Comparison of ENCODE assay signal across 12 mouse cellular contexts in the genomic region with DNA sequence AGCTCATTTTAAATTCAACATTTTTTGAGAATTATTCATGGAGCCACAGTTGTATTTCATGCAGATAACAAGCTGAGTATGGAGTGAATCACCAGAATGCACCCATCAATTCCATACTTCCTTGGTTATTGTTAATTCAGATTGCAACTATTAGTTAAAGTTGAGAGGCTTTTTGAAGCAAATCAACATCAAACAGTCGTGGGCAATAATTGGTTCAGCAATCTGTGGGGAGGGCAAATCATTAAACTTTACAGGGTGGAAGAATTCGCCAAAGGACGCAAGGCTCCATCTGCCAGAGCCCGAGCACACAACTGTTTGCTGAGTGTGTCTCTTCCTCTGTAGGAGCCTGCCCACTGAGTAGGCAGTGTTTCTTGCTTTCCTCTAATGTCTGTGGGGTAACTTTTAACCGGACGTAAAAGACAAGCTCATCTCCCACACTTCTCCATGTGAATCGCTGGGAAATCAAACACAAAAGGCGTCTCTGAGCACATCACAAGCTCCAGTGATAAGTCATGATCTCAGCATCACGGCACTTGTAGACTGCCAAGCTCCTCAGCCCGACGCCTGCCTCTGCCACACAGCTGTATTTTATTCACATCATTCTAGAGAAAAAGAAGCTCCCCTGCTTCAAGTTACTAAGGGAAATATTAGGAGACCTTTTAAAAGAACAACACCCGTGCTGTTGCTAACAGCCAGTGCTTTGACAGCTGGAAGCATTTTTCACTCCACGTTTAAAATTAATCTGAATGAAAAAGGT.
DNase-seq lines count a peak whose midpoint lies in the region; ATAC-seq and TF ChIP-seq lines count a peak whose summit lies in the region.
"Had no signal": no experiment of that assay in that cellular context is flagged by ENCODE, and none has a peak within 500 bp of the region (broad histone marks: within the 10 kb centered on the region; RNA-seq: fewer than 3 reads in every experiment).

No protein-coding gene starts in this region.

- no peak overlapping the region for H3K4me3 ChIP-seq in hindbrain, embryonic 11.5 days (ENCODE audit: low read depth, low read length)
- no peak overlapping the region for H3K4me3 ChIP-seq in hindbrain, postnatal 0 days (ENCODE audit: low read length)
- no peak overlapping the region for H3K4me3 ChIP-seq in embryonic facial prominence, embryonic 13.5 days

- H3K27me3 ChIP-seq in hindbrain, embryonic 11.5 days (ENCODE audit: control insufficient read depth, insufficient read depth, low read length), result no peaks in the 10 kb centered on the region
- H3K27me3 ChIP-seq in hindbrain, postnatal 0 days (ENCODE audit: insufficient read depth, low read length), result no peaks in the 10 kb centered on the region
- no peaks in the 10 kb centered on the region for H3K27me3 ChIP-seq in embryonic facial prominence, embryonic 13.5 days
- H3K27me3 ChIP-seq: CH12.LX had no signal

- no peaks in the 10 kb centered on the region for H3K4me1 ChIP-seq in hindbrain, embryonic 11.5 days (replicated peaks; ENCODE audit: control insufficient read depth, insufficient read depth, low read length)
- no peaks in the 10 kb centered on the region for H3K4me1 ChIP-seq in hindbrain, postnatal 0 days (ENCODE audit: insufficient read depth, low read length)
- peaks cover 13% of the 10 kb centered on the region; the same call in 1 of the 2 replicates for H3K4me1 ChIP-seq in embryonic facial prominence, embryonic 13.5 days

- H3K9me3 ChIP-seq in hindbrain, embryonic 11.5 days (ENCODE audit: control insufficient read depth, low read length), result no peaks in the 10 kb centered on the region
- no peaks in the 10 kb centered on the region for H3K9me3 ChIP-seq in hindbrain, postnatal 0 days (ENCODE audit: low read length)
- H3K9me3 ChIP-seq in embryonic facial prominence, embryonic 13.5 days, result 0 out of 2 replicates have a peak, but pooled peaks cover 4% of the 10 kb centered on the region

- 67% methylated on average over 13 of the region's 13 CpGs for WGBS in hindbrain, embryonic 11.5 days
- WGBS in hindbrain, postnatal 0 days, result 46% methylated on average over 13 of the region's 13 CpGs
- 31% methylated on average over 13 of the region's 13 CpGs for WGBS in embryonic facial prominence, embryonic 13.5 days

- H3K4me2 ChIP-seq in hindbrain, embryonic 11.5 days (replicated peaks; ENCODE audit: low read depth, low read length), result no peak overlapping the region
- H3K4me2 ChIP-seq in hindbrain, postnatal 0 days (ENCODE audit: low read depth, low read length), result no peak overlapping the region
- peak overlapping the region; percentile 39 for H3K4me2 ChIP-seq in embryonic facial prominence, embryonic 13.5 days

- no peaks in the 10 kb centered on the region for H3K36me3 ChIP-seq in hindbrain, embryonic 11.5 days (ENCODE audit: control insufficient read depth, insufficient read depth, low read length)
- H3K36me3 ChIP-seq in hindbrain, postnatal 0 days (ENCODE audit: insufficient read depth, low read length), result no peaks in the 10 kb centered on the region
- H3K36me3 ChIP-seq in embryonic facial prominence, embryonic 13.5 days, result no peaks in the 10 kb centered on the region

- H3K9ac ChIP-seq in hindbrain, embryonic 11.5 days (ENCODE audit: low read depth, low read length), result no peak overlapping the region
- H3K9ac ChIP-seq in hindbrain, postnatal 0 days (replicated peaks; ENCODE audit: low read length), result no peak overlapping the region
- no peak overlapping the region for H3K9ac ChIP-seq in embryonic facial prominence, embryonic 13.5 days

- H3K27ac ChIP-seq in hindbrain, embryonic 11.5 days (ENCODE audit: low read depth, low read length), result no peak overlapping the region
- no peak overlapping the region for H3K27ac ChIP-seq in hindbrain, postnatal 0 days
- peak overlapping the region; percentile 75 for H3K27ac ChIP-seq in embryonic facial prominence, embryonic 13.5 days
- H3K27ac ChIP-seq: macrophage had no signal

- ATAC-seq in hindbrain, embryonic 11.5 days (ENCODE audit: low FRiP score), result no peak
- ATAC-seq in hindbrain, postnatal 0 days, result no peak
- no peak for ATAC-seq in embryonic facial prominence, embryonic 13.5 days (ENCODE audit: insufficient number of reproducible peaks, insufficient read depth, low FRiP score, low TSS enrichment, low read depth)

- intact Hi-C loops in left cerebral cortex, postnatal 36 days (cut with DNase I), result no loop called here
- intact Hi-C loops in gastrocnemius, postnatal 36 days (cut with DNase I), result no loop called here

- peak; percentile 9 for DNase-seq in hindbrain, embryonic 11.5 days (ENCODE audit: low spot score)
- no peak for DNase-seq in hindbrain, postnatal 0 days (ENCODE audit: low spot score)
- DNase-seq in 3T3-L1 (ENCODE audit: low read depth, low spot score), result peak; percentile 72
- peak; percentile 8 to 9 for DNase-seq in left cerebral cortex, postnatal 36 days (ENCODE audit: low spot score in 2 of 2)
- DNase-seq in gastrocnemius, postnatal 36 days, result no peak
- DNase-seq in thymus, postnatal 4 days, result no peak
- no peak for DNase-seq in lung, postnatal 36 days
- DNase-seq: cerebellum, adult 9-11 months; gastrocnemius, postnatal 10 days had no signal

- TF ChIP-seq CTCF in hindbrain, postnatal 0 days (IDR thresholded peaks at IDR 0.05; ENCODE audit: low read depth), result no peak

Comparison
In these comparisons a context has a peak if more than half of its experiments do, and no peak if none do; other contexts are left out.
1. DNase-seq: peak in hindbrain, embryonic 11.5 days (single experiment), 3T3-L1 (single experiment) and left cerebral cortex, postnatal 36 days (2 of 2); none in hindbrain, postnatal 0 days (single experiment), gastrocnemius, postnatal 36 days (0 of 2), thymus, postnatal 4 days (single experiment) and lung, postnatal 36 days (single experiment).